Mouse (Mus musculus) C2C12 (cell line): ENCODE data around the gene Exoc8.
A peak's percentile ranks its signal among the peaks of the same experiment; 100 is the strongest.

Experiments used
- CEBPB ChIP-seq: IDR thresholded peaks from one replicate; pipeline ENCODE4 v1.6.1; 2011; ENCODE audit warnings: low read depth, mild to moderate bottlenecking, control low read depth, moderate library complexity
- CTCF ChIP-seq: IDR thresholded peaks from one replicate; pipeline ENCODE4 v1.5.1; 2011; ENCODE audit not compliant: control insufficient read depth, insufficient read depth, insufficient read length
- MAX ChIP-seq: IDR thresholded peaks from one replicate; pipeline ENCODE4 v1.6.1; 2011; ENCODE audit warnings: mild to moderate bottlenecking, control low read depth
- MYOD1 ChIP-seq: IDR thresholded peaks from one replicate; pipeline ENCODE4 v1.6.1; 2011; ENCODE audit warnings: low read depth; ENCODE audit not compliant: control insufficient read depth, insufficient read length
- USF1 ChIP-seq: IDR thresholded peaks from one replicate; pipeline ENCODE4 v1.6.1; 2011; ENCODE audit warnings: low read depth, mild to moderate bottlenecking, control low read depth, moderate library complexity

DNA sequence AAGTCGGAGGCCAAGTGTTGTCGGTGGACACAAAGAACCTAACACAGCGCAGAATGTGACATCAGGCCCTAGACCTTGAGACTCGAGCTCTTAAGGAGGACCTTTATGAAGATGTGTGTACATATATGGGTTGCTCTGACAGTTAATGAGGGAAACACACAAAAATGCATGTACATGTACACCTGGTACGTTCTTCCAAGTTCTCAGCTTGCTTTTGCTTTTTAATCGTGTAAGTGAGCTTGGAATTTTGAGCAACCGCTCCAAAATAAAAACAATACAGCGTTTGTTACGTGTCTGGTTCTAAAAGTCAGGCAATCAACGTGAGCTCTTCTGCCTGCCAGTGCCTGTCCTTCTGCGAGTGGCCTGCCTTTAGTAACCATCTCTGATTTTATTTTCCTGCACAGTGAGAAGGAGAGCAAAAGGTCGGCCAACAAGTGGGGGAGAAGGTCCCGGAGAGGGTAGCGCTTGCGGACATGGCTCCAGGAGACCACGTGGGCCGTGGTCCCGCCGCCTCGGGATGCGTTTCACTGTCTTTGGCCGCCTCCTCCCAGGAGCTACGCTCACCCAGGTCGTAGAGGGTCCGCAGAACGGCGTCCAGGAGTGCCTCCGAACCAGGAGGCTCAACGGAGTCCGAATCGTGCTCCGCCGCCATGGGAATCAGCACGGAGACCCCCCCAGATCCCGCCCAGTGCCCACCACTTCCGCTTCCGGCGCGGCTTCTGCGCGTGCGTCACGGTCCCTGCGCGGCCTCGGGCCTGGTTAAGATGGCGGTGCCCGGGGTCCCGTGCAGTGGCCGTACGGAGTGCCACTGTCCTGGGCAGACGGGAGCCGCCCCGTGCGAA is 35.0 kb downstream of the Exoc8 start, which contains the start of the genes Gnpat and 2810004N23Rik:
- no peak for TF ChIP-seq CTCF
- no peak for TF ChIP-seq CEBPB
- TF ChIP-seq MYOD1: no peak
- TF ChIP-seq MAX: peak; percentile 92
- peak; percentile 65 for TF ChIP-seq USF1
